8 mouse cellular contexts compared by ENCODE assay signal in the genomic region with DNA sequence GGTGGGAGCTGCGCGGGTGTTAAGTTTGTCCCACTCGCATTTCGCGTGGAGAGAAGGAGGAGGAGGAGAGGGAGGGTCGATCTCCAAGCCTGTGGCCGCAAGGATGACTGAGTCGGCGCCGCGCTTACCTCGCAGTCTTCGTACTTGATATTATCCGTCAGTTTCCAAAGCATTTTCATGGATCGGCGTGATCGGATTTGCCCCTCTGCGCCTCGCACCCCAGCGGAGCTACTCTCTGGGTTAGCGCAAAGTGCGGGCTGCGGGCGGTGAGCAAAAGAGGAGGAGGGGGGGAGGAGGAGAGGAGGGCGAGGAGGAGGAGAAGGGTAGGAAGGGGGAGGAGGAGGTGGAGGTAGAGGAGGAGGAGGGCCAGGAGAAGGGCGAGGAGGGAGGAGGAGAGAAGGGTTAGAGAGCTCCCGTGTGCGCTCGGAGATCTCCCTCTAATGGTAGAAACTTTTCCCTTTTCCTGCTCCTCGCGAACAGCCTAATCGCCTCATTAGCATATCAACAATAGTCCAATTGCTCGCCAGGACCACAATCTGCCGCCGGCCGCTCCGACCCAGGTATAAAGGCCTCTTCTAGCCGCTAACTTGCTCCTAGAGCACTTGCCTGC. TPM values are rescaled to one million over a fixed set of nuclear protein-coding genes. Genes with fewer than 3 reads are reported as not detected.
DNase-seq lines count a peak whose midpoint lies in the region; ATAC-seq and TF ChIP-seq lines count a peak whose summit lies in the region.

No protein-coding gene starts in this region.

- H3K4me1 ChIP-seq in intestine, embryonic 14.5 days (replicated peaks; ENCODE audit: control insufficient read depth, insufficient read depth, low read length): peaks cover 10% of the 10 kb centered on the region; the same call in 1 of the 2 replicates
- peaks cover 6% of the 10 kb centered on the region; the same call in 1 of the 2 replicates for H3K4me1 ChIP-seq in neural tube, embryonic 11.5 days (ENCODE audit: control insufficient read depth, insufficient read depth, low read length)

- no peak for ATAC-seq in intestine, embryonic 14.5 days (replicated peaks; ENCODE audit: low FRiP score, low TSS enrichment, low read depth)
- ATAC-seq in neural tube, embryonic 11.5 days (ENCODE audit: insufficient read depth, low FRiP score, low TSS enrichment): peak; percentile 43

- no peak overlapping the region for H3K27ac ChIP-seq in layer of hippocampus, adult 2 months
- no peak overlapping the region for H3K27ac ChIP-seq in intestine, embryonic 14.5 days (ENCODE audit: low read depth)
- H3K27ac ChIP-seq in neural tube, embryonic 11.5 days (ENCODE audit: low read depth, low read length): no peak overlapping the region

- TF ChIP-seq CTCF in layer of hippocampus, adult 2 months (conservative IDR thresholded peaks at IDR 0.05): peak; percentile 66

- peak overlapping the region; percentile 42 for H3K4me2 ChIP-seq in intestine, embryonic 14.5 days (ENCODE audit: low read length)
- H3K4me2 ChIP-seq in neural tube, embryonic 11.5 days (ENCODE audit: low read depth): peak overlapping the region; percentile 71

- H3K36me3 ChIP-seq in intestine, embryonic 14.5 days (ENCODE audit: control insufficient read depth, insufficient read depth, low read length): no peaks in the 10 kb centered on the region
- no peaks in the 10 kb centered on the region for H3K36me3 ChIP-seq in neural tube, embryonic 11.5 days (ENCODE audit: control insufficient read depth, insufficient read depth, low read length)

- H3K9me3 ChIP-seq in intestine, embryonic 14.5 days (ENCODE audit: control insufficient read depth, low read length): no peaks in the 10 kb centered on the region
- no peaks in the 10 kb centered on the region for H3K9me3 ChIP-seq in neural tube, embryonic 11.5 days (ENCODE audit: control insufficient read depth, low read length)

- WGBS in intestine, embryonic 14.5 days: under 1% methylated on average over 34 of the region's 38 CpGs
- WGBS in neural tube, embryonic 11.5 days: under 1% methylated on average over 37 of the region's 38 CpGs

- no peak overlapping the region for H3K9ac ChIP-seq in intestine, embryonic 14.5 days (ENCODE audit: low read length)
- H3K9ac ChIP-seq in neural tube, embryonic 11.5 days (ENCODE audit: low read length): peak overlapping the region; percentile 19; the same call in 1 of the 2 replicates

- no peak for DNase-seq in layer of hippocampus, adult 2 months (ENCODE audit: low spot score in 2 of 2)
- no peak for DNase-seq in layer of hippocampus, postnatal 14 days (ENCODE audit: low spot score in 2 of 2)
- peak; percentile 79 for DNase-seq in embryo, embryonic 11 days
- peak; percentile 76 for DNase-seq in intestine, embryonic 14.5 days (ENCODE audit: low spot score)
- DNase-seq in neural tube, embryonic 11.5 days (ENCODE audit: low spot score): peak; percentile 67
- DNase-seq in adrenal gland, postnatal 10 days: no peak
- no peak for DNase-seq in urinary bladder, postnatal 36 days (ENCODE audit: low spot score in 2 of 2)
- no peak for DNase-seq in MN1 (ENCODE audit: low spot score)

- peaks cover 97% of the 10 kb centered on the region for H3K27me3 ChIP-seq in intestine, embryonic 14.5 days (replicated peaks; ENCODE audit: control insufficient read depth, insufficient read depth, low read length)
- peaks cover 82% of the 10 kb centered on the region for H3K27me3 ChIP-seq in neural tube, embryonic 11.5 days (ENCODE audit: control insufficient read depth, insufficient read depth, low read length)

- peak overlapping the region; percentile 24; the same call in 1 of the 2 replicates for H3K4me3 ChIP-seq in layer of hippocampus, adult 2 months
- H3K4me3 ChIP-seq in intestine, embryonic 14.5 days (ENCODE audit: low read depth, low read length): peak overlapping the region; percentile 30
- H3K4me3 ChIP-seq in neural tube, embryonic 11.5 days (ENCODE audit: low read depth, low read length): peak overlapping the region; percentile 53

RNA-seq across cellular contexts. Expression of a gene that starts 4.5 kb away (rescaled TPM):
- total RNA-seq in layer of hippocampus, adult 2 months (2021): under 1 TPM; 0.23 to 0.47 TPM
- total RNA-seq in layer of hippocampus, postnatal 14 days (2021): under 1 TPM; 0.41 to 0.52 TPM
- 0.31 and 0.32 TPM in 2 replicates for polyA plus RNA-seq in intestine, embryonic 14.5 days (2014; fragmentation: Nextera tagmentation; extraction: Ambion mirVana)
- 12.9 and 13.7 TPM in 2 replicates for polyA plus RNA-seq in neural tube, embryonic 11.5 days (2014; fragmentation: Nextera tagmentation; extraction: Ambion mirVana)
- total RNA-seq in adrenal gland, postnatal 10 days (2021): under 1 TPM; 0.33 to 0.36 TPM

Comparison
In these comparisons a context has a peak if more than half of its experiments do, and no peak if none do; other contexts are left out.
1. DNase-seq: peak in embryo, embryonic 11 days (single experiment), intestine, embryonic 14.5 days (single experiment) and neural tube, embryonic 11.5 days (single experiment); none in layer of hippocampus, adult 2 months (0 of 2), layer of hippocampus, postnatal 14 days (0 of 2), adrenal gland, postnatal 10 days (single experiment), urinary bladder, postnatal 36 days (0 of 2) and MN1 (single experiment).
2. Peak in every context shown above with its lines, with median percentiles within 50 percentile points of each other: H3K4me3 ChIP-seq.